Mouse (Mus musculus) kidney, postnatal 4 days (tissue): ENCODE data around the gene Itsn1.
A peak's percentile ranks its signal among the peaks of the same experiment; 100 is the strongest.

Experiments used
- DNase-seq, 2 experiments: peaks; one replicate each; pipeline ENCODE4 v3.0.0; 2021; ENCODE audit warnings: mixed read lengths in 2 of 2

Itsn1 gene

DNA sequence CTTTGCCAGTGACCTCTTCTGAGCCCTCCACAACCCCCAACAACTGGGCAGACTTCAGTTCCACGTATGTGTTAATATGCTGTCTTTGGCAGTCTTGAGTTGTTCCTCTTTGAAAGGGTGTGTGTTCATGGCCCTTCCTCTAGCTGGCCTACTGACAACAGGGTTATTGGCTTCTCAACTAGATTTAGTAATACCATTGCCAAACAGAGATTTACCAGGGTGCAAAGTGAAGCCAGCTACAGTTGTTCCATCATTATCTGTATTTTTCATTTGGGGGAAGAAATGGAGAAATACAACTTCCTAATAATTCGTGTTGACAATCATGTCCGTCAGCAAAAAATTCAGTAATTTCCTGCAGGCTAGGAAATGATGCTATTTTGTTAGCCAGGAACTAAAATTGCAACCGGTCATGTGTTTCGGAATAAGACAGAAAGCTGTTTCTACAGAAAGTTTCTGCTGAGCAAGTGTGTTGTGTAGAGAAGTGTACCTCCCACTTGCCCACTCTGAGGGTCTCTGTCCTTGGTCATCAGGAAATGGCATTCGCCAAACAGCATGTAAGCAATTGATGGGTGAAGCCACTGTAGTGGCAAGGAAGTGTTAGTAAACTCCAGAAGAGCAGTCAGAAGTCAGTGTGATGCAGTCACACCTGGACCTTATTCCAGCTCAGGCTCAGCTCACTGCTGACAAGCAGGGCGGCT lies 120.0 kb downstream of the Itsn1 start:
- DNase-seq, result no peak

DNA sequence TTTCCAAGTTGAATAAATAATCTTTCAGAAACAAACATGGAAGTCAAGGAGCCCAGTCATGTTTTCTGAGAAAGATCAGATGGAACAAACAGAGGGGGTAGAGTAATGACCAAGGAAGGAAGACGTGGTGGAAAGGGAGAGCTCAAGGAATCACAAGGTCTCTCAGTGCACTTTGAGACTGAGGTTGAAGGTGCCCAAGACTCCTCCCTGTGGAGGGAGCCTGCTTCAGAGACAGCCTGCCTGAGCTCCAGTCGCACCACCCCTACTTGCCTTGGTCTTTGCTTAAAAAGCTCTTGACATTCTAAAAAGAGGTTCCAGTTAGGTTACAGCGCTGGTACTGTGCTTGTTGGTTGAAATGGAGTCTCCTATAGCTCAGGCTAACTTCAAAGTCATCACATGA lies 121.1 kb downstream of the Itsn1 start:
- DNase-seq, result no peak

- peak in 1 of 2 experiments; percentile 39 for DNase-seq
These were observed 122.6 kb downstream of the Itsn1 start for GRCm38 (mm10) chr16:91851456-91852231.

DNA sequence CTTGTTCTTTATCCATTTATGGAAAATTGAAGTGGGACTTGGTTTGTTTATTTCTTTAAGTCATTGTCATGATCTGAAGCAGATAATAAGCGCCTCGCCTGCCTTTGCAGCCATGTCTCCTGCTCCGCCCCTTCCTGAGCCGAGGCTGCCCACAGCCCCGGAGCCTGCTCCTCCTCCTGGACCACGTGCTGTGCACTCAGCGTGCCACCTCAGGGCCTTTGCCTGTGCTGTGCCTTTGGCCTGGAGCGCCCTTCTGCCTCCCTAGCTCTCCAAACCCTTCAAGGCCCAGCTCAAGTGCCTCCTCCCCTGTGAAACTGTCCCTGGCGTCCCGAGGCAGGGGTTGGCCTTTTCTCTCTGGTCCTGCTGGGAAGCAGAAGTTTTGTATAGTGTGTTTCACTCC lies 123.7 kb downstream of the Itsn1 start:
- no peak for DNase-seq

GRCm38 (mm10) chr16:91853223-91853622 lies 124.1 kb downstream of the Itsn1 start:
- no peak for DNase-seq

DNA sequence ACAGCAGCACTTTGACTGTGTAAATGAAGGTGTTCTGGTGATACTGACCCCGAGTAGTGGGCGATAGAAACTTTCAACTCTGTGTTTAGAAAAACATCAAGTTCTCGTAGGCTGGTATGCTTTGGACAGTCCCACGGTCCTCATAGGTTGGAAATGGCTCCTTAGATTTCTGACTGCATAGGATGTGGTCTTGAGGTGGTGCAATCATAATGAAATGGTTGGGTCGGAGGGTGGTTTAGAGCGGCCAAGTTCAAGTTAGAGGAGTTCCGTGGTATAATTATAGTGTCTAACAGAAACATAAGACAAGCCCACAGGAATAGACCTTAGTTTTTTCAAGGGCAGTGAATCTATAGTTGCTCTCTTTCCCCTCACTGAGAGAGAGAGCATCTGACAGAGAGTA lies 129.6 kb downstream of the Itsn1 start:
- no peak for DNase-seq

- DNase-seq, result no peak
These were observed 130.1 kb downstream of the Itsn1 start for GRCm38 (mm10) chr16:91859203-91859602.

DNA sequence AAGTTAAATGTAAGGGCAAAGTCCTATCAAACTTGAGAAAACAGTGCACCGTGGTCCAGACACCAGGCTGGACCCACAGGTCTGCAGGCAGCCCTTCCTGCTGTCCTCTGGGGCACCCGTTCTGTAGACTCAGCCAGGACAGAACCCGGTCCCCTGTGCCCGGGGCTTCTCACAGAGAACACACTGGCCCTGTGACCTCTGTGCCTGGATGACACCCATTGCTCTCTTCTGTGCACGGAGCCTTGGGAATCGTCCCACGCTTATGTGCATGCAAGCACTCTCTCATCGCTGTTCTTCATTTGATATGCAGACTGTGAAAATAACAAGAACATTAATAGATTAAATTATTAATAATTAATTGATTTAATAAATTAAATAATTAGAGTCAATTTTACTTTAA lies 130.9 kb downstream of the Itsn1 start:
- DNase-seq, result no peak

DNA sequence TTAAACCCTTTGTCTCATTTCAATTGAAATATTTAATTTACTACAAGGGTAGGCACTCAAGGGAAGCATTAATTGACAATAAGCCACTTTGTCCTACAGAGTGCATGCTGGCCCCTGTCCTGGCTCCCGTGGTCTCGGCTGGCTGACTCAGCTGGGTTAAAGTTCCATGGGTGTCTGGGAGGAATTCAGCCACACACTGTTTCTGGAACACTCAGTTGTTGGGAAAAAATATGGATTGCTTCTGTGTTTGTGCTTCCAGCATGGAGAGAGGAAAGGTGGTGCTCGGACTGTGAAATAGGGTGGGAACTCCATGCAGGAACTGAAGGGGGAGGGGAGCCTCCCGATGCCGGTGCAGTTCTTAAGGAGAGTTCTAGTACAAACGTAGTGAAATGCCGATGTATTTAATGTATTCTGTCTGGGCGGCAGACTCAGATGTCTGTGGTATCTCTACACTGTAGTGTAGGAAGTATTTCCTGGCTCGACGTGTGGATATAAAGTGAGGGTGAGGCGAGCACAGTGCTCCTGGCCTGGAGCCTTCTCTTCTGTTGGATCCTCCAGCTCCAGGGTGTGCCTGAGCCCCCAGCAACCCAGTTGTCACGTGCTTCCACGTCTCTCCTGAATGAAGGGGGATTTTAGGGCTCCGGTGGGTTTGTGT lies 131.5 kb downstream of the Itsn1 start:
- DNase-seq, result peak; percentile 54 to 75

- DNase-seq, result peak; percentile 71 to 79
These were observed 132.8 kb downstream of the Itsn1 start for GRCm38 (mm10) chr16:91861784-91862371.

DNA sequence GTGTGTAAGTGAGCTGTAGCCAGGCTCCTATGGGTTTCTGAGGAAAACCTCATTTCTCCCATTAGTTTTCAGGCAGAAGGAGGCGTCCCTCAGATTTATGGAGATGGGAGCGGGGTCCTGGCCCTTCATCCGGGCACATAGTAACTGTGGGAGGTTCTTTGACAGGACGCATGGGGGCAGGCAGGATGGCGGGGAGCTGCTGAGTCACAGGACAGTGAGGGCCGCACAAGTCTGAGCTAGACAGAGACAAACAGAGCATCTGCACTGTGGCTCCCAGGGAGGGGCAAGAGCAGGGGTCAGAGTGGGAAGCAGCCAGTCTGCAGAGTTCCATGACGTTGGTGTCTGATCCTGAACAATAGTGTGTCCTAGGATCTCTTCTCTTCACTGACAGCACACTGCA lies 133.8 kb downstream of the Itsn1 start:
- DNase-seq, result peak; percentile 63 to 78

GRCm38 (mm10) chr16:91864646-91865332 lies 135.7 kb downstream of the Itsn1 start:
- peak in 1 of 2 experiments; percentile 53 for DNase-seq

DNA sequence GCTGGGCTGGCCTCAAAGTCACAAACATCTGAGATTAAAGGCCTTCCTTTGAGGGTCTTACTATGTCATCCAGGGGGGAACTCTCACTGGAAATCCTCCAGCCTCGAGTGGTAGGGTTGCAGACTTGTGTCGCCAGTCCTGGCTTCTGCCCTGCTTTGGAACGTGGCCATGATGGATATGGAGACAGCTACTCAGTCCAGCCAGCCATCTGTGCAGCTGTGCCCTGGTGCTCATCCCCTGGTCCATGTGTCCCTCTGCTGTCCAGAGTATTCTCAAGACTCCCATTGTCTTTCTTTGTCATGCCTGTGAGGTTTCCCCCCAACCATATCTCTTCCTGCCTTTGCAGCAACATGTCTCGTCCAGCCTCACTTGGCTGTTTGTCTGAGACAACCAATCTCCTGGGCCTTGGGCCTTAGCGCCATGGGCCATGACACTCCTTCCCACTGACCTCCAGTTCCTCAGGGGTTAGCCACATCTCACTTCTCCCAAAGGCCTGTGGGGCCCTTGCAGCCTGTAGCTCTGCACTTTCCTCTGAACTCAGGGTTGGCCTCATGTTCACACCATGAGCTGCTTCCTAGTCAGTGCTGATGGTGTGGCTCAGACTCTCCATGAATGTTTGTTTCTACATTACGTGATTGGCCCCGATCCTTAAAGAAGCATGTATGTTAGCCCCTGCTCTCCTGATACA lies 136.6 kb downstream of the Itsn1 start:
- no peak for DNase-seq

DNA sequence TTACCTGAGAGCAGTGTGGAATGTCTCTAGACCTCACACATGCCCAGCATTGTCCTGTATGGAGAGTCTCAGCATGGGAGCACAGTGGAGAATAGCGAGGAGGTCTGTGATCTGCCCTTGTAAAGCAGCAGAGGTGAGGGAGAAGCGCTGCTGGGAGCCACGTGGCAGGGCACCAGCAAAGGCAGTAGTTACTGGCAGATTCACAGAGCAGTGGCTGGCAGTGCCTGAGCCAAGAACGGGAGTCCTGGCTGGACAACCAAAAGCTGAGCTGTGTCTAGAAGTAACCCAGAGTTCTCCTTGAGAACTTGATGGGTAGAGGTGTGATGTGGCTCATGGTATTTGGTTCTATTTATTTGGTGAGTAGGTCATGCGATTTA lies 137.2 kb downstream of the Itsn1 start:
- no peak for DNase-seq

DNA sequence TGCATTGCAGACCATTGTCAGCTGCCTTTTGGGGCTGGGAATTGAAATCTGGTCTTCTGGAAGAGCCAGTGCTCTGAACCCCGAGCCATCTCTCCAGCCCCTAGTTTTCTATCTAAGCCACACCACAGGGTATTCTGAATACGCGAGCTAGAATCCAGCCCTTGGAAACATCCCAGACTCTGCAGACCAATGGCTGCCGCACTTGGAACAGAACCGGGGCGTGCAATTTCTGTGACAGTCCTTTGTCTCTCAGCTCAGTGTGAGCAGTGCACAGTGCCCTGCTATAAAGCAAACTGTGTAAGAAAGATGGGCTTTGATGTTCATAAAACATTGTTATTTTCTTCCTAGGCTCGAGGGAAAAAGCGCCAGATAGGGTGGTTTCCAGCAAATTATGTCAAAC lies 138.6 kb downstream of the Itsn1 start:
- no peak for DNase-seq

- peak; percentile 42 to 48 for DNase-seq
These were observed 140.1 kb downstream of the Itsn1 start for GRCm38 (mm10) chr16:91868943-91869911.

- DNase-seq, result no peak
These were observed 141.1 kb downstream of the Itsn1 start for GRCm38 (mm10) chr16:91870158-91870582.

GRCm38 (mm10) chr16:91871188-91871587 lies 142.1 kb downstream of the Itsn1 start:
- no peak for DNase-seq

- DNase-seq, result no peak
These were observed 144.6 kb downstream of the Itsn1 start for GRCm38 (mm10) chr16:91873695-91874094.

DNA sequence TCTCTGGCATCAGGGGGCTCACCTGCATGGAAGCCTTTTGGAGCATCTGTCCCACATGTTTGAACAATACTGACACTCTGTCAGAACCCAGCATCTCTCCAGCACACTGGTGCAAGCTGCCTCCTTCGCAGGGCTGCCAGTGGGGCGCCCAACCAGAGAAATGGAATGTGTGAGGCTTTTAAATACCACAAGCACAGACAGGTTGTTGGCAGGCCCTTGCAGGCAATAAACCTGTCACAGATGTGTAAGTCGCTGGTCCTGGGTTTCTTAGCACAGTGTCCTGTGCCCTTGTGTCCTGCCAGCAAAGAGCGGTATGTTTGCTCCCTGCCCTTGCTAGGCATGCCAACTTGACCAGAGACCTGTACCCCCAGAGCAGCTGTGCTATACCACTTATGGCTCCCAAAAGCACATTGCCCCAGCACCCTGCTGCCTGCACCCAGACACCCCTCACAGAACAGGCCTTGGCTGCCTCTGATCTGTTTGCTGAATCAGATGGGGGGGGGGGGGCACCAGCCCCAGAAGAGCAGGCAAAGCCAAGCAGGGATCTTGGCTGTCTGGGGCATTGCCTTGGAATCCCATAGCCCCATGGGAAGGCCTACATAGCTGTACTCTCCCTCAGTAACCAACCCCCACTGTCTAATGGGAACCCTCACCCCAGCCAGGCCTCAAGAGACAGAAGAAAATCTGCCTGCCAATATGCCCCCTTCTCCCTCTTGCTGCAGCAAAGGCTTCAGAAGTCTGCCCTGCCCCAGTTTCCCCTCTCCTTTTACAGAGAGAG lies 146.7 kb downstream of the Itsn1 start:
- peak; percentile 57 to 69 for DNase-seq
